Mouse (Mus musculus): ENCODE results near the gene Prpf31.

Gene Prpf31

DNA sequence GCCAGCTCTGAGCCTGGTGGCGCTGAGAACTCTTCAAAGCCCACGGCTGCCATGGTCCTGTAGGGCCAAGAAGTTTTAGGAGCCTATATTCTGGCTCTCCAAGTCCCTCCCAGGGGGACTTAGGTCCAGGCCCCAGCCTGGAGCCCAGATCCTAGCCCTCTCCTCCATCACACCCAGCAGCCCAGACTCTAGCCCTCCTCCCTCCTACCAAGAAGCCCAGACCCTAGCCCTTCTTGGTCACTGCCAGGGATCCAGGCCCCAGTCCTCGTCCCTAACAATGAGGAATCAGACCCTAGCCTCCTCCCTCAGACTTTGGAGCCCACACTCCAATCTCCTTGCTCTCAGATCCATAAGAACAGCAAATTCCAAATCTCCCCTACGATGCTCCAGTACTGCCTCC, 755 bp upstream of the Prpf31 start:
- no peak for DNase-seq (ENCODE audit: low spot score)

DNA sequence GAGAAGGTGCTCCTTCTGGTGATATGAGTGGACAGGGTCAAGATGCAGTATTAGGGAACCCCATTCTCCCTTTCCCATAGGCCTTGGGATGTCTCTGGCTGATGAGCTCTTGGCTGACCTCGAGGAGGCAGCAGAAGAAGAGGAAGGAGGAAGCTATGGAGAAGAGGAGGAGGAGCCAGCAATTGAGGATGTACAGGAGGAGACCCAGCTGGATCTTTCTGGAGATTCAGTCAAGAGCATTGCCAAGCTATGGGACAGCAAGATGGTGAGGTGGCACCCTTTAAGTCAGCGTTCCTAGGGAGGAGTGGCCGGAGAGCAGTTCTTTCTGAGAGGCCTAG, 662 bp downstream of the Prpf31 start:
- no peak for DNase-seq (ENCODE audit: low spot score)

DNA sequence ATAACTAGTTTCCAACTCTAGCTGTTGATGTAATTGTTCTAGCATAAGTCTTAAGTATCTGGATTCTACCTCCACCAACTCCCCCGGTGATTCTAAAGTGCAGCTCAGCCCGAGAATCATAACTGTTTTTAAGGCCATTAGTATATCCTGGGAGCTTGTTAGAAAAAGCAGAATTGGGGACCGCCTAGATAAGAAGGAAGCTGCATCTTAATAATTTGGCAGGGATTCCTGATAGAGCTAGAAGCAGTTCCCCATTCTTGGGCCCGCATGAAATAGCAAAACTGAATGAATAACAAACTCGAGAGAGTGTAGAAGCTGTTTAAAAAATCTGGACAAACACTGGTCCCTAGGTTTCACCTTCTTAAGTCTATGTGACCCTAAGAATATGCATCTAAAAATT, 13.6 kb downstream of the Prpf31 start:
- no peak for DNase-seq (ENCODE audit: low spot score)

DNA sequence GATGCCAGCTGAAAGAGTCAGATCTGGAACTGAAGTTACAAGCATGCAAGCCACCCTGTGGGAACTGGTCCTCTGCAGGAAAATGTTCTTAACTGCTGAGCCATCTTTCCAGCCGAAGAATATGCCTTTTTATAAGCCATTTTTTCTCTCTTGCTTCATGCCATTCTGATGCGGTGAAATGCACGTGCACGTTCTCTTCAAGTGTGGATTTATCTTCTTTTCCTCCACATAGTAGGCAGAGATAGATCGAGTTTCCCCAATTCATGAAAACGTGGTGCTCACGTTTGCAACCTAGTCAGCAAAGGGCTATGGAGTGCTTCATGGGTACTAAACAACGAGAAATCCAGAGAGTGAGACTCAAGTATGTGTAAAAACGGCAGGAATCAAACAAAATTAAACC, 14.1 kb downstream of the Prpf31 start:
- no peak for DNase-seq (ENCODE audit: low spot score)

DNA sequence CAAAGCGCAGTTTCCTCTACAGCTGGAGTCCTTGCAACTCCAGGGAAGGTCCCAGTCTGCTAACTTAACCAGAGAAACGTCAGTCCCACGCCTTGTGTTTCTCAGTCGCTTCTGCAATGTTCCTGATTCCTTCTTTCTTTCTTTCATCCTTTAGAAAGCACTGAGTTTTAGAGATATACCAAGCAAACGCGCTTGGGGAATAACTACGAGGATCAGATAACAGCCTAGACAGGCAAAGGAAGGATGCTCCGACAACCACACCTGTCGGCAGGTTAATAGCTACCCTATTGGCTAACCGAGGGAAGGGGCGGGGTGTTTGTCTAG, 14.5 kb downstream of the Prpf31 start:
- DNase-seq (ENCODE audit: low spot score), result no peak

DNA sequence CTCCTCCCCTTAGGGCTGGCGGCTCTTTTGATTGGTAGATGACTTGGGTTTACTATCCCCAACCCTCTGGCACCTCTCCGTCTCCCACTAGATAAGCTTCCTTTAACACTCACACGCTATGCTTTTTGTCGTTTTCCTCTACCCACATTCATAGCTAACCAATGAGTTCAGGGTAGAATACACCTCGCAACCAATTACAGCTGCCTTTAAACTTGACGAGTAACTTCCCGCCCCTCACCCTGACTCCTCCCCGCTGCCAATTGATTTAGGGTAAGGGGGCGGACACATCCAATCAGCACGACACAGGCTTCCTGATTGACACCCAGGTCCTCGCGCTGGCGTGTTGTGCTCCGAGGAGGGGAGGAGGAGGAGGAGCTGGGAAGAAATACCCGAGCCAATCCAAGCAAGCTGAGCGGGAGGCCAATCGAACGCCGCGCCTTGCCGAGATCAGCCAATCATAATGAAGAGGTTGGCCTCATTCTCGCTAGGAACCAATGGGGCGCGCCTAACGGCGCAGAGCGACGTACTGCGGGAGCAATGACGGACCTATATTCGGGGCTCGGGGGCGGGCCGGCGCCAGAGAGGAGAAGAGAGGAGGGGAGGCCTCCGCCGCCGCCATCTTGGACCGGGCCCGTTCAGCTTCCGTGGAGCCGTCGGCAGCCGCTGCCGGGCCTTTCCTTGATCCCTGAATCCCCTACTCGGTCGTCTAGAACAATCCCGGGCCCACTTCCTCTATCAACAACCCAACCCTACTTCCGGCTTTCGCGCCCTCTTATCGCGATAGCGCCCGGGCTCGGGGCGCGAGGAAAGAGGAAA, 15.1 kb downstream of the Prpf31 start, which contains the start of gene Cnot3:
TSS of gene Cnot3 (plus strand) at position 597 of the 816 bp plus-strand sequence.
- DNase-seq (ENCODE audit: low spot score), result peak; percentile 100

DNA sequence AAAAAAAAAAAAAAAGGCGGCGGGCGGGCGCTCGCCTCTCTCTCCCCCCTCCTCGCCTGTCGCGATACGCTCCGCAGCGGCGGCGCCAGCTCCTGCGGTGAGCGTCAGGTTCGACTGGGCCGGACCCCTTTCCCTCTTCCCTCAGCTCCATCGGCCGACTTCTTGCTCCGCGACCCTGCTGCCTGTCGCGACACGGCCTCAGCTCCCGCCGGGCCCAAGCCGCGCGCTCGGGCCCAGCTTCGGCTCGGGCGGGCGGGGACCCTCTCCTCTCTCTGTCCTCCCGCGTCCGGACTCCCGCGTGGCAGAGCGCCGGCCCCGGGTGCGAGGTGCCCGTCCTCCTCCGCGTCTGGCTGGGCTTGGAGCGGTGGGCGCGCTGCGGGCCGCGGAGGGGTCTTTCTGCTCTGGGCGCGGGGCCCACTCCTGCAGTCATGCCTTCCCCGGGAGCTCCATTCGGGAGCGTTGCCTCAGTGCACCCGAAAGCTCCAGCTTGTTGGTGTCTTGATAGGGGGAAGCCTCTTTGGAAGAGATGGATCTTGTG, 15.8 kb downstream of the Prpf31 start:
- DNase-seq (ENCODE audit: low spot score), result no peak

DNA sequence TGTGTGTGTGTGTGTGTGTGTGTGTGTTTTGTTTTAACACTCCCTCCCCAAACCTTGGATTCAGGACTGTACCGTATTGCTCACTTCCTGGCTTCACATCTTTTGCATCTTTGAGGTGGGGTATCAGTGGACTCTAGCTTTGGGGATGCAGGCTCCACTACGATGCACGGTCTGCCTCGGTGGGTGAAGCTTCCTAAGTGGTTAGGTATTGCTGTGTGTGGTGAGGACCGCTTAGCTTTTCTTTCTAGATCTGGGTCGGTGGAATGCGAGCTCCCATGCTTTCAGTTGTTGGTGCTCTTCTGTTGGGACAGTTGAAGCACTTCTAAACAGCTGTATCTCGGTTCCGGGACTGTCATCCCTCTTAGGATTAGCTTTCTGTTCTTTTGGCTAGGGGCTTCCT, 16.4 kb downstream of the Prpf31 start:
- no peak for DNase-seq (ENCODE audit: low spot score)

DNA sequence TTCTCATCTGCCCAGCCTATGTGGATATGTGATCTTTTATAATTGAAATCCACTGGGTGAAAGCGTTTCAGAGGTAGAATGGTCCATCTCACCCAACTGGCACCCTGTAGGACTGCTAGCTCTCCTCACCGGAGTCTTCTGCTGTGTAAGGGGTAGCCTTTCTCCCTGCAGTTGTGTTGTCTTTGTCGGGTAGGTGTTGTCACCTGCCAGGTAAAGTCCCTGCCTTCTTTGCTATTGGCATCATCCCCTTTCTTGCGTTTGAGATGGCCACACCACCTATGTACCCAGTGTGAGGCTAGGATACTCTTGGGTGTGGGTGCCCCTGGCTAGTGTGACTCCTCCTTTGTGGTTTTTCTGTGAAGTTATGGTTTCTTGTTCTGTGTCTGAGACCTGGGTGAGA, 16.9 kb downstream of the Prpf31 start:
- DNase-seq (ENCODE audit: low spot score), result no peak

DNA sequence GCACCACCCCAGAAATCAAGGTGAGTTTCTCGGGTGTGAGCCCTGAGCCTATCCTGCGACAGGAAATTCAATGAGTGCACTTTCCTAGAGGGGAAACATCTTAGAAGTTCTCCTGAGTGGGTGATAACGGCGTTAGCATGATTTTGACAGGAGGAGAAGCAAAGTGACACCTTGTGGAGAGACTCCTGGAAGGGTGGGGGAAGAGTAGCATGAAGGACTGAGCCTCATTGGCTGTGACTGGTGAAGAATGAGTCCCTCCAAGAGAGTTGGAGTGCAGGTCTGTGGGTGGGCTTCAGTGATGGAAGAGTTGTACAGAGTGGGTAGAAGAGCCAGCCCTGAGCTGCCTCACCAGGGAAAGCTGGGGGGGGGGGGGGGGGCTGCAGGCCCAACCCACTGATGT, 27.2 kb downstream of the Prpf31 start:
- DNase-seq (ENCODE audit: low spot score), result no peak

DNA sequence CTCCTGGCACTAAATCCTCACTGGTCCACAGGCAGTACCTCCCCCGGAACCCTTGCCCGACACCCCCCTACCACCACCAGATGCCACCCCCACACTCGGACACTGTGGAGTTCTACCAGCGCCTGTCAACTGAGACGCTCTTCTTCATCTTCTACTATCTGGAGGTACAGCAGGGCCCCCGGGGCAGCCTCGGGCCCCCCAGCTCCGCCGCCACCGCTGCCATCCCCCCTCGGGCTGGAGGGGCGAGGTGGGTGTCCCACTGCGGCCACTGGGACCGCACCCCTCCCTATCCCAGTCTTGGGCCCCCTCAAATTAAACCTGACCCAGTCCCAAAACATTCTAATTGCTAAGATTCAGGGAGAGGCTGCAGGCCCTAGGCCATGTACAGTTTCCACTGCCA, 28.8 kb downstream of the Prpf31 start:
- DNase-seq (ENCODE audit: low spot score), result no peak

DNA sequence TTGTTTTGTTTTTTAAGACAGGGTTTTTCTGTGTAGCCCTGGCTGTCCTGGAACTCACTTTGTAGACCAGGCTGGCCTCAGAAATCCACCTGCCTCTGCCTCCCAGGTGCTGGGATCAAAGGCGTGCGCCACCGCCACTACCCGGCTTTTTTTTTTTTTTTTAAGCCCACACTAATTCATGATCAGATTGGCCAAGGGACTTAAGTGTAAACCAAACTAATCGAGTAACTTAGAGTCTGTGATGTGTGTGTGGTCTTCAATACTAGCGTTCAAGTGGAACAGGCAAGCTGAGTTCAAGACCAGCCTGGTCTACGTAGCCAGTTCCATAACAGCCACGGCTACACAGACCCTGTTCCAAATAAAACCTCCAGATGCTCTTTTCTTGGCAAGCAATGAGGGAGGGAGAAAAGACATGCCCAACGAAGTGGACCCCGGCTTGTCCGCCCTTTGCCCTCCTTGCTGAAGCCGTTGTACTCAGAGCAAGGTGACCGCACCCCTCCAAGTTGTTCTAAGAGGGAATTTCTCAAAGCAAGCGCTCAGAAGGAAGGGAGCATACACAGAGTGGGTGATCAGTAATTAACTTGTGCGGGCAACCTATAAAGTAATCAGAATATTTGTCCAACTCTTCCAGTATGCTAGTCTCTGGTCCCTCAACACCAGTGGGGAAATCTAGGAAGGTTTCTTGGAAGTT, 34.9 kb downstream of the Prpf31 start:
- no peak for DNase-seq (ENCODE audit: low spot score)

DNA sequence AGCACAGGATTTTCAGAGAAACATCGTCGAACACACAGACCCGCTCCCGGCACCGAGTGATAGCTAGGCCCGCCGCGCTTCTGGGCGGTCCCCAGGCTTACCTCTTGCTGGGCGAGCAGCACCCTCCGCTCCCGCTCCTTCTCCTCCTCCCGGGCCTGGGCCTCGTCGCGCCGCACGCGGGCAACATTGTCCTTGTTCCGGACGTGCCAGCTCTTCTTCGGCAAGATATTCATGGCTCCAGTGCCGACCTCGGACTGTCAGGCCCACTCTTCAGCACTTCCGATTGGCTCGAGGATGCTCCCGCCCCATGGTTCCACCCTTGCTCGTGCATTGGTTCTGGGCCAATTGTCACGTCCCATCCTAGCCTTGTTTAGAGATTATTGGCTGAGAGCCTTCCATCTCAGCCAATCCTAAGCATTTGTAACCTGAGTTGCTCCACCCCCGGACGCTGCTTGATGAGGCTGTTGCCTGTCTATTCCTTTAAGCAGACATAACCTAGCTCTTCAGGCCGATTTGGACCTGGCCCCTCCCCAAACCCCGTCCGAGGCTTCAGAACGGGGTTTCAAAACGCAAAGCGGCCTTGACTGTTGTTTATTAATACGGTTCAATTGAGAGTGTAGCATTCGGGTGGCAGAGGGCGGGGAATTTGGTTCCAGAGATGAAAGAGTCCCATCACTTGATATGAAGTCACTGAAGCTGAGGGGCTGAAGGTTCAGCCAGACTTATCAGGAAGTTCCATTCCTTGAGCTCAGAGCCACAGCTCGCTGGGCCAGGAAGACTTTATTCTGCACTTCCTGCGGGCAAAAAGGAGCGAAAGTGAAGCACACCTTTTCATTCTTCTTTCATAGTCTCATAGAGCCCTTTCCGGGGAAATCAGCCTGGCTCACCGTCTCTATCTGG, 35.7 kb downstream of the Prpf31 start, which contains the start of gene Leng1:
TSS of gene Leng1 (minus strand) at position 626 of the 900 bp plus-strand sequence.
- peak; percentile 95 for DNase-seq (ENCODE audit: low spot score)

DNA sequence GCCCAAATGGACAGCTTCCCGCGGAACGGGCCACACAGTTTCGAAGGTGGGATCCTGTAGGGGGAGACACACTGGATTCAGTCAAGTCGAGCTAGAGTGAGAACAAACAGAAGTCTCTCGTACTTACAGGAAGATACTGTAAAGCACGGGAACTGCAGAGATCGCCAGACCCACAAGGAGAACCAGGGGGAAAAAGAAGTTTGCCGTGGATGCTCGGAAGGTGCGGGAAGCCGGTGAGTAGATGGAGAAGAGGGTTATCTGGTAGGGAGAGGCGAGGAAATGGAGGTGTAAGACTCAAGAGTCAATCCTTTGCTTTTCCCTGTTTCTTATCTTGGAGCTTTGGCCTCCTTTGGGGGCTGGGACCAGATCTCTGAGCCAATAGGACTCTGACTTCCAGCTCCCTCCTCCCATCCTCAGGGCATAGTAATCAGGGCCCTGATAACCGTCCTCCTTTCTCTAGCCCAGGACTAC, 37.2 kb downstream of the Prpf31 start:
- DNase-seq (ENCODE audit: low spot score), result no peak

DNA sequence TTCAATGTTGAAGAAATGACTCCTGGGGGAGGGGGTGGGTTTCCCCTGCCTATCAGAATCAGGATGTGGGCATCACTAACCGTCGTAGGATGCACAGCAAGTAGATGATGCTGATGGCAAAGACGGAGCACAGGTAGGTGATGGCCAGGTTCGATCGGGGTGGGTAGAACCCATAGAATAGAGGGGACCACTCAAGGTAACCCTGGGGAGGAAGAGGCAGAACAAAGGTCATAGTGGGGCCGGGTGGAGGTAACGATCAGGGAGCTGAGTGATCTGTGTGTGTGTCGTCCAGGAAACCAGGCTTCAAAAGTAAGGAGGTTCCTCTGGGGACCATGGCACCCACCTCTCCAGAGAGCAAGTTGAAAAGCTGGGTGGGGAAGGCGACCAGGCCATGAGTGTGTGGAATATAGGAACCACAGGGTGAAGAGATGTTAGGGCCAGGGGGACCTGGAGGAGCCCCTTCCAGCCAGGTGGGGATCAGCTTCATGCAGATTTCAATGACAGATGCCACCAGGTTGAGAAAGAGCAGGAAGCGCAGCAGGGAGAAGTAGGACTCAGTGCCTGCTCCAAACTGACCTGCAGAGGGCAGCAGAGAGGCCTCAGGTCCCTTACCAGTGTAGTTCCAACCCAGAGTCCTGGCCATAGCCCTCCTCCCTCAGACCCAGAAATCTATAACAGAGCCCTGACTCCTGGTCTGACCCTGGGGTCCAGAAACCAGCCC, 44.9 kb downstream of the Prpf31 start:
- peak; percentile 67 for DNase-seq (ENCODE audit: low spot score)

DNA sequence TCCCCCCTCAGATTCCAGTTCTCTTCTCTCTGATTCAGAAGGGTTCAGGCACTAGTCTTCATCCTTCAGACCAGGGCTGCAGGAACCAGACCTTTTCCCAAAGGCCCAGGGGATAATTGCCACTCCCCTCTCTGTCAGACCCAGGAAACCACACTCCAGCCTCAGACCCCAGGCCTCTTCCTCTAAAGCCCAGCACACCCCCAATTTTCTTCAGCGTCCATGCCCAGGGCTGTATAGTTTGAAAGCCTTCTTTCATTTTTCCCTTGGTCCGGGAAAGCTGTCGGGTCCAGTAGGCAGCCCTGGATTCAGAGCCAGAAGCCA, 45.4 kb downstream of the Prpf31 start:
- no peak for DNase-seq (ENCODE audit: low spot score)

DNA sequence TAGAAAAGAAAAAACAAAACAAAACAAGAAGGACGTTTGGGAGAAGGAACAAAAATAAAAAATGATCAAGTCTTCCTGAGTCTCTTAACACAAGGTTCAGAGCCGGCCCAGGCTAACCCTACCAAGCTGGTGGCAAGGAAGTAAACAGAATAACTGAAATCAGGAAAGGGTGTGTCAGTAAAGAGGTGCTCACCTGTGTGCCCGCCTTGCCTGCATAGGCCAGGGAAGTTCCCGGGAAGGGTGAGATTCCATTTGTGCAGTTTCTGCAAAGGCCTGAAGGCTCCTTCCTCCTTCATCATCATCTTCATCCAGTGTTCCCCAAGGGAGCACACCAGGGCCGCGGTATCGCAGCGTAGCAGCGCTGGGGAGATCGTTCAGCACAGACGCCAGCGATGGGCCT, 46.6 kb downstream of the Prpf31 start:
- no peak for DNase-seq (ENCODE audit: low spot score)

DNA sequence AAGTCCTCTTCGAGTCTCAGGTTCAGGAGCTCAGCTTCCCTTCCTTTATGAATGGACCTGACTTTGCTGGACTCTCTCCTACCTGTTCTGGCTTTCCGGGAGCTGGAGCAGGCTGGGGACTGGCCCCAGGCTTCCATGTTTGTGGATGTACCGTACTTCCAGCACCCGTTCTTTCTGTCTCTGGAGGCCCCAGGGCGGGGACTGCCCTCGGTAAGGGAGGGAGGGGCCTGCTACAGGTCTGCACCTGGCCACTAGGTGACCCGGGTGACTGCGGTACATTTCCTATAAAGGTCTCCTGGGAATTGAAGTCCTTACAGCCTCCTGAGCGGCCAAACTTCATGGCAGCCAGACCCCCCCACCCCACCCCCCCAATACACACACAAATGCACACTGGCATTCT, 47.6 kb downstream of the Prpf31 start, which contains the start of gene Tmc4:
TSS of gene Tmc4 (minus strand) at position 212 of the 400 bp plus-strand sequence.
- DNase-seq (ENCODE audit: low spot score), result no peak

DNA sequence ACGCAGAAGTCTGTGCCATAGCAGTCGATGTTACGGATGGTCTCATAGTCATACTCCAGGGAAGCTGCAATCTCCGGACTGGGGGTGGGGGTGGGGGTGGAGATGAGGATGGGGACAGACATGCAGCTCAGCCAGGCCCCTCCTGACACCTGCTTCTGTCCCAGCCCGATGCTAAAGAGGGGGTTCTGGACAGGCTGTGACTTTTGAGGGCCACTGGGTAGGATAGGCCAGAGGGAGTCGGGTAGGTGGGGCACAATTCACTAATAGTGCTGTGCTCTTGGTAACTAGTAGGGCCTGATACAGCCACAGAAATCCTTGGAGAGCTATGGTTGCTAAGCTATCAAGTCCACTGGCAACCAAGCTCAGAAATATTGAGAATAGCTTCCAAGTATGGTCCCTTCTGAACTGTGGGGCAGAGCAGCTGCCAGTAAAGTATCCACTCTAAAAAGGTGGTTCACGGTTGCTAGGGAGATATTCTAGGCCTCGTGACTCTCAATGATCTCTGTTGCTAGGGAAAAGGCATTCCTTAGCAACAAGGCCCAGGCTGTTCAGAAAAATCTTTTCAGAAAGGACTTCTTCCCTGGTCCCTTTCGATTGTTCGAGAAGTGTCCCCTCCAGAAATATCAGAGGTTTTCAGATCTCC, 54.2 kb downstream of the Prpf31 start:
- no peak for DNase-seq (ENCODE audit: low spot score)

DNA sequence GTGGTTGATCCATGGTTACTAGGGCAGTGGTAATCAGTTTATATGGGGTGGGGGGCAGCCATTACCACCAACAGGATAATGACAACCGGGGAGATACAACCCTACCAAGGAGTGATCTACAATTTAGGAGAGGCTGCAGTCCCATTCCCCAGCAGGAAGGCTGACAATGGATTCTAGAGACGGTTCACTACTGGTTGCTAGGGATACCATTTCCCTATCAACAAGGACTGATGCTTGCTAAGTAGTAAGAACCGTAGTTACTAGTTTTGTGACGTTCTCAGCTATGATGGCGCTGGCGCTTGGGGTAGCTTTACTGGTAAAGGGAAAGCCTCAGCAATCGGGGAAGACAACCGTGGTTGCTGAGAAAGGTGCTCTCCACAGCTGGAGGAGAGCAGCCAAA, 54.9 kb downstream of the Prpf31 start:
- no peak for DNase-seq (ENCODE audit: low spot score)
